Mouse (Mus musculus): ENCODE measurements around the gene 9330161L09Rik.
"Not testable (repeated sequence)": the region's sequence is repeated elsewhere in the genome, so short reads cannot be mapped to it uniquely, and the experiment has no call there.

GRCm38 (mm10) chr12:103456727-103457126 lies 49.1 kb upstream of the 9330161L09Rik start:
- TF ChIP-seq GATA1, TAL1 (IDR thresholded peaks at IDR 0.05; ENCODE audit: low read length): not testable (repeated sequence)
